Mouse (Mus musculus): Measurements from ENCODE around the gene Taf1b. TPM values are rescaled to one million over a fixed set of nuclear protein-coding genes. Genes with fewer than 3 reads are reported as not detected.

Gene Taf1b
- total and polyA plus RNA-seq, 3 experiments, result 26.4 to 28.1 TPM; not detected in 1

DNA sequence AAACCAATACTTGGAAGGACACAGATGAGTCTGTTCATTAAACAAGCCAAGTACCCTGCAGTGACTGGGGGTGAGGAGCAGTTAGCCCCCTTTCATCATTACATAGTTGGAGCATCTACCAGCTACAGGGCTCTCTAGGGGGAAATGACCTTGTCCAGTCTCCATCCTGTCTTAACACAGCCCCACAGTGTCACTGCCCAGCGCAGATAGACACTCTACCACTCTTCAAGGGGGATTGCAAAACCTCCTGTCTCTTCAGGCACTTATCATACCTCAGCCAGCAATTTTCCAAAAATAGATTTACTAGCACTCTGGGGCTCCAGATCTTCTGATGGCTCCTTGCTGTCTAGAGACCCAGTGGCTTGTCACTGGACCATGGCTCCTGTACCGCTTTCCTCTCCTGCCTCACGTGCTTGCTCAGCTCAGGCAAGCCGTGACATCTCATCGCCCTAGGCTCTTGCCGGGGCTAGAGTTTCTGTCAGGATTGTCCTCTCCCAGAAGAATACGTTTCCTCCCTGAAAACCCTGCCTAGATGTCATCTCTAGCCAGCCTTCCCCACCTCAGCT lies 65.3 kb downstream of the Taf1b start:
- Histone ChIP-seq H3K9me3 (replicated peaks; ENCODE audit: insufficient read depth, low read length) (no peaks in the 10 kb centered on the region), H3K9ac (ENCODE audit: control insufficient read depth, low read depth, low read length, poor library complexity, severe bottlenecking) (no peak overlapping the region), H3K27ac (ENCODE audit: control insufficient read depth, low read depth, low read length) (no peak overlapping the region), H3K79me2 (ENCODE audit: control insufficient read depth, insufficient read depth, low read length, poor library complexity) (no peaks in the 10 kb centered on the region), H3K27me3 (ENCODE audit: control insufficient read depth in 1 of 2, insufficient read depth in 2 of 2, low read length in 2 of 2) (no peaks in the 10 kb centered on the region), H3K4me3 (ENCODE audit: control insufficient read depth in 1 of 2, insufficient read depth in 1 of 2, low read depth in 2 of 2, low read length in 2 of 2) (no peak overlapping the region), H3K36me3 (ENCODE audit: control insufficient read depth in 1 of 2, insufficient read depth in 2 of 2, low read length in 2 of 2) (no peaks in the 10 kb centered on the region), H3K4me1 (ENCODE audit: control insufficient read depth in 1 of 2, insufficient read depth in 2 of 2, low read length in 2 of 2) (no peaks in the 10 kb centered on the region)
- no peak for TF ChIP-seq MAFK (IDR thresholded peaks at IDR 0.05; ENCODE audit: borderline replicate concordance, low read depth, low read length)
- no peak for TF ChIP-seq SIN3A (IDR thresholded peaks at IDR 0.05; ENCODE audit: low read length)
- no peak for TF ChIP-seq UBTF (IDR thresholded peaks at IDR 0.05; ENCODE audit: borderline replicate concordance, insufficient read depth, low read depth, low read length)
- no peak for TF ChIP-seq GABPA (IDR thresholded peaks at IDR 0.05; ENCODE audit: low read depth, low read length)
- no peak for TF ChIP-seq SMC3 (IDR thresholded peaks at IDR 0.05; ENCODE audit: low read depth, low read length)
- DNase-seq (ENCODE audit: low read depth, low spot score), result no peak

DNA sequence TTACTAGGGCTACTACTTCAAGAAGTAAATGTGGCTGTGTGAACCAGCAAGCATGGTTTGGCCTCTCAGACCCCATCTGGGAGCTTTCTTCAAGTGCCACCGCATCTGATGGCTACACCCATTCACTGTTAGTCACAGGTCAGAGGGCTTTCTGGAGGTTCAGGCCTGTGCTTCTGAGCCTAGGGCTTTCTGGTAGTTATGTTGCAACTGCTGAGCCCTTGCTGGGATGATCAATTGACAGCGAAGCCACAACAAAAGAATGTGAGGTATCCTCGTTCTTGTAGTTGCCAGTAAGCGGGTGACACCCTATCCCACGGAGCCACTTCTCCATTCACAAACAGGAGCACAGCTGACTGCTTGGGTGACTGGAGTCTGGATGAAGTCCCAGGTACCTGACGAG lies 67.2 kb downstream of the Taf1b start:
- no peaks in the 10 kb centered on the region for H3K9me3 ChIP-seq (replicated peaks; ENCODE audit: insufficient read depth, low read length)
- H3K9ac ChIP-seq (ENCODE audit: control insufficient read depth, low read depth, low read length, poor library complexity, severe bottlenecking), result no peak overlapping the region
- H3K27ac ChIP-seq (ENCODE audit: control insufficient read depth, low read depth, low read length), result no peak overlapping the region
- H3K79me2 ChIP-seq (ENCODE audit: control insufficient read depth, insufficient read depth, low read length, poor library complexity), result no peaks in the 10 kb centered on the region
- no peaks in the 10 kb centered on the region for H3K36me3 ChIP-seq (ENCODE audit: control insufficient read depth in 1 of 2, insufficient read depth in 2 of 2, low read length in 2 of 2)
- no peak for TF ChIP-seq USF1 (IDR thresholded peaks at IDR 0.05; ENCODE audit: low read depth, low read length)
- no peak for TF ChIP-seq UBTF (IDR thresholded peaks at IDR 0.05; ENCODE audit: borderline replicate concordance, insufficient read depth, low read depth, low read length)
- TF ChIP-seq POLR2AphosphoS2 (IDR thresholded peaks at IDR 0.05; ENCODE audit: low read length), result no peak
- TF ChIP-seq ZKSCAN1 (IDR thresholded peaks at IDR 0.05; ENCODE audit: low read depth, low read length), result no peak
- TF ChIP-seq NRF1 (IDR thresholded peaks at IDR 0.05; ENCODE audit: insufficient read depth, low read depth, low read length, poor library complexity, severe bottlenecking), result no peak
- no peak for TF ChIP-seq ZC3H11A (IDR thresholded peaks at IDR 0.05; ENCODE audit: low read depth, low read length)
- TF ChIP-seq CHD1 (IDR thresholded peaks at IDR 0.05; ENCODE audit: low read depth, low read length), result no peak
- TF ChIP-seq ETS1 (IDR thresholded peaks at IDR 0.05; ENCODE audit: low read depth, low read length), result no peak
- no peak for TF ChIP-seq NELFE (IDR thresholded peaks at IDR 0.05; ENCODE audit: low read depth, low read length)
- TF ChIP-seq CHD2 (IDR thresholded peaks at IDR 0.05; ENCODE audit: low read length), result no peak
- H3K27me3 ChIP-seq (ENCODE audit: control insufficient read depth in 1 of 2, insufficient read depth in 2 of 2, low read length in 2 of 2), result no peaks in the 10 kb centered on the region
- no peak for DNase-seq (ENCODE audit: low read depth, low spot score)
- no peak overlapping the region for H3K4me3 ChIP-seq (ENCODE audit: control insufficient read depth in 1 of 2, insufficient read depth in 1 of 2, low read depth in 2 of 2, low read length in 2 of 2)
- no peaks in the 10 kb centered on the region for H3K4me1 ChIP-seq (ENCODE audit: control insufficient read depth in 1 of 2, insufficient read depth in 2 of 2, low read length in 2 of 2)

DNA sequence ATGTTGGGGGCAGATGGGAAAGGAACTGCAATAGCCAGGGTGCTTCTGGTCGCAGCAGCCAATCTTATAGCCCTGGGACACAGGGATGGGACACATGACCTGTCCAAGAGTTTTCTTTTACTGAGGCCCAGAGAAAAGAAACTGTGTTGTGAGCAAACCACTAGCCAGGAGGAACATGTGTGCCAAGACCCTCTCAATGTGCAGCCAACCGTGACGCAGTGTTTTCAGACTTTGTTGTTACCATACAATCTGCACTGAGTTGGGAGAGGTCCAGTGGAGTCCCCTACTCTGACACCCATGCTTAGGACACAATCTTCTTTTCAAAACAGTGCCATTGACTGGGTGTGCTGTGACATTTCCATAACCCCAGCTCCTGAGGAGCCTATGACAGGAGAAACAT lies 69.4 kb downstream of the Taf1b start:
- H3K9ac ChIP-seq (ENCODE audit: control insufficient read depth, low read depth, low read length, poor library complexity, severe bottlenecking), result no peak overlapping the region
- H3K4me3 ChIP-seq (ENCODE audit: control insufficient read depth in 1 of 2, insufficient read depth in 1 of 2, low read depth in 2 of 2, low read length in 2 of 2), result no peak overlapping the region
- TF ChIP-seq TBP (IDR thresholded peaks at IDR 0.05; ENCODE audit: low read depth, low read length), result no peak
- no peak for TF ChIP-seq CHD2 (IDR thresholded peaks at IDR 0.05; ENCODE audit: low read length)
- TF ChIP-seq GATA1 (IDR thresholded peaks at IDR 0.05; ENCODE audit: low read depth, low read length), result no peak
- TF ChIP-seq MXI1 (IDR thresholded peaks at IDR 0.05; ENCODE audit: low read depth, low read length), result no peak
- no peak for TF ChIP-seq NELFE (IDR thresholded peaks at IDR 0.05; ENCODE audit: low read depth, low read length)
- TF ChIP-seq RAD21 (IDR thresholded peaks at IDR 0.05; ENCODE audit: low read depth, low read length), result no peak
- no peak for TF ChIP-seq BHLHE40 (IDR thresholded peaks at IDR 0.05; ENCODE audit: borderline replicate concordance, low read depth, low read length)
- TF ChIP-seq KAT2A (conservative IDR thresholded peaks at IDR 0.05; ENCODE audit: low read depth, low read length), result no peak
- no peak for TF ChIP-seq MYC (IDR thresholded peaks at IDR 0.05; ENCODE audit: low read depth, low read length)
- no peak for TF ChIP-seq CHD1 (IDR thresholded peaks at IDR 0.05; ENCODE audit: low read depth, low read length)
- no peak for TF ChIP-seq E2F4 (IDR thresholded peaks at IDR 0.05; ENCODE audit: borderline replicate concordance, low read depth, low read length)
- TF ChIP-seq MAZ (IDR thresholded peaks at IDR 0.05; ENCODE audit: low read depth, low read length), result no peak
- TF ChIP-seq JUND (IDR thresholded peaks at IDR 0.05; ENCODE audit: low read depth, low read length), result no peak
- TF ChIP-seq TCF12 (IDR thresholded peaks at IDR 0.05; ENCODE audit: low read depth, low read length), result no peak
- no peak for DNase-seq (ENCODE audit: low read depth, low spot score)
- H3K27ac ChIP-seq (ENCODE audit: control insufficient read depth, low read depth, low read length), result no peak overlapping the region
- no peaks in the 10 kb centered on the region; a peak in 1 of 4 replicates for H3K36me3 ChIP-seq (ENCODE audit: control insufficient read depth in 1 of 2, insufficient read depth in 2 of 2, low read length in 2 of 2)
- no peaks in the 10 kb centered on the region for H3K9me3 ChIP-seq (replicated peaks; ENCODE audit: insufficient read depth, low read length)
- H3K27me3 ChIP-seq (ENCODE audit: control insufficient read depth in 1 of 2, insufficient read depth in 2 of 2, low read length in 2 of 2), result no peaks in the 10 kb centered on the region
- no peaks in the 10 kb centered on the region; the same call in 1 of the 2 replicates for H3K79me2 ChIP-seq (ENCODE audit: control insufficient read depth, insufficient read depth, low read length, poor library complexity)
- peaks cover 0 to 5% of the 10 kb centered on the region in 2 experiments; a peak in 1 of 4 replicates for H3K4me1 ChIP-seq (ENCODE audit: control insufficient read depth in 1 of 2, insufficient read depth in 2 of 2, low read length in 2 of 2)
